Mouse (Mus musculus) heart, adult 2 months (tissue): ENCODE data around the gene Proser3.

ENCODE experiments used
- CTCF ChIP-seq: fragments of 200-600 bp; IDR thresholded peaks from 2 replicates; pipeline ENCODE4 v1.8.1; 2022; ENCODE audit warnings: antibody characterized with exemption, mild to moderate bottlenecking, moderate library complexity
- POLR2A ChIP-seq: fragments of 200-500 bp; IDR thresholded peaks from 2 replicates; pipeline ENCODE4 v1.6.1; 2011; ENCODE audit warnings: mild to moderate bottlenecking, low read depth, low read length, control low read depth; ENCODE audit not compliant: insufficient read depth

- TF ChIP-seq POLR2A = no peak
- peak; percentile 44 for TF ChIP-seq CTCF
These were observed 4.9 kb upstream of the Proser3 start for GRCm38 (mm10) chr7:30556894-30557536.
